Mouse (Mus musculus) embryo, embryonic 10.5 days (tissue): ENCODE measurements around the gene Phf23.

Experiments used
- DNase-seq: peaks from one replicate; pipeline ENCODE4 v3.0.0-alpha.2; 2015; ENCODE audit warnings: low spot score

Phf23 gene

GRCm38 (mm10) chr11:69970775-69971174, 24.8 kb upstream of the Phf23 start:
- no peak for DNase-seq

- no peak for DNase-seq
Observed at GRCm38 (mm10) chr11:69974907-69975306, 20.7 kb upstream of the Phf23 start.

GRCm38 (mm10) chr11:69976271-69976670, 19.3 kb upstream of the Phf23 start:
- no peak for DNase-seq

- DNase-seq = no peak
Observed at GRCm38 (mm10) chr11:69979827-69980195, 15.8 kb upstream of the Phf23 start.

- peak; percentile 100 for DNase-seq
Observed at GRCm38 (mm10) chr11:69980196-69981140, 15.1 kb upstream of the Phf23 start.

GRCm38 (mm10) chr11:69981141-69981762, 14.3 kb upstream of the Phf23 start, which contains the start of gene Ctdnep1:
Gene Ctdnep1, plus strand, starts transcription at chr11:69981156.
- DNase-seq = peak; percentile 21

GRCm38 (mm10) chr11:69982225-69982624, 13.4 kb upstream of the Phf23 start, which contains the start of gene Elp5:
Gene Elp5, minus strand, starts transcription at chr11:69982517.
- no peak for DNase-seq

- DNase-seq = no peak
Observed at GRCm38 (mm10) chr11:69982877-69983276, 12.7 kb upstream of the Phf23 start.

- DNase-seq = no peak
Observed at GRCm38 (mm10) chr11:69983377-69983776, 12.2 kb upstream of the Phf23 start.

- DNase-seq = no peak
Observed at GRCm38 (mm10) chr11:69984431-69984830, 11.1 kb upstream of the Phf23 start.

GRCm38 (mm10) chr11:69989949-69990348, 5.6 kb upstream of the Phf23 start:
- DNase-seq = no peak

GRCm38 (mm10) chr11:69990850-69991691, 4.5 kb upstream of the Phf23 start, which contains the start of gene Gabarap:
Gene Gabarap, plus strand, starts transcription at chr11:69991143.
- DNase-seq = peak; percentile 98

GRCm38 (mm10) chr11:69991711-69992110, 3.9 kb upstream of the Phf23 start:
- no peak for DNase-seq

GRCm38 (mm10) chr11:69992396-69992795, 3.2 kb upstream of the Phf23 start:
- no peak for DNase-seq

- no peak for DNase-seq
Observed at GRCm38 (mm10) chr11:69992932-69993331, 2.6 kb upstream of the Phf23 start.

GRCm38 (mm10) chr11:69994401-69995090, 1.0 kb upstream of the Phf23 start:
- no peak for DNase-seq

GRCm38 (mm10) chr11:69996161-69997061, 834 bp downstream of the Phf23 start:
- DNase-seq = peak; percentile 32

GRCm38 (mm10) chr11:69997070-69997509, 1.5 kb downstream of the Phf23 start:
- peak; percentile 90 for DNase-seq

GRCm38 (mm10) chr11:69998567-69999491, 3.3 kb downstream of the Phf23 start:
- DNase-seq = no peak
